Mouse (Mus musculus): ENCODE results near the gene Slc10a1.

Gene Slc10a1

GRCm38 (mm10) chr12:80926550-80926949, 42.0 kb downstream of the Slc10a1 start:
- no peak for DNase-seq

- no peak for DNase-seq
Measured at GRCm38 (mm10) chr12:80925919-80926318, 42.6 kb downstream of the Slc10a1 start.

- no peak for DNase-seq
Measured at GRCm38 (mm10) chr12:80924205-80924604, 44.3 kb downstream of the Slc10a1 start.

GRCm38 (mm10) chr12:80923602-80924001, 44.9 kb downstream of the Slc10a1 start:
- DNase-seq = no peak

GRCm38 (mm10) chr12:80922869-80923268, 45.6 kb downstream of the Slc10a1 start:
- DNase-seq = no peak

- DNase-seq = no peak
Measured at GRCm38 (mm10) chr12:80921301-80921700, 47.2 kb downstream of the Slc10a1 start.

DNA sequence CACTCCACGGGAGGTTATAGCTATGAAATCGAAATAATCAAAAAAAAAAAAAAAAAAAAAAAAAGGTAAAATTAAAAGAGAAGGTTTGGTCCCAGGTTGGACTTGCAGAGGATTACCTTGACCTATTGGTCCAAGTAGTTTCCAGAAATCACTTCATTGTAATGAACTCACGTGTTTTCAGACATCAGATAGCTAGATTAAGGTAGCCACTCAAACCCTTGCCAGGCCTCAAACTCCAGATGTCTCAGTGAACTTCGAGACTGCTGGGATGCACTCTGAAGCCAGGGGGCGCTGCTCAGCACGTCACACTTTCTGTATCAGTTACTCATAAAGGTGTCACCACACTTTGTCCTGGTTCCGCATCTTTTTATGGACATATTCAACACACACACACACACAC, 50.7 kb downstream of the Slc10a1 start:
- no peak for DNase-seq

- DNase-seq = no peak
Measured at GRCm38 (mm10) chr12:80909631-80910030, 58.9 kb downstream of the Slc10a1 start.
